ENCODE assay signal across 12 mouse cellular contexts in genomic region chr9:75085242-75085824, GRCm38 (mm10). TPM values are rescaled to one million over a fixed set of nuclear protein-coding genes. Genes with fewer than 3 reads are reported as not detected.
A peak's percentile ranks its signal among the peaks of the same experiment; 100 is the strongest.
DNase-seq lines count a peak whose midpoint lies in the region; ATAC-seq and TF ChIP-seq lines count a peak whose summit lies in the region.
"Had no signal": no experiment of that assay in that cellular context is flagged by ENCODE, and none has a peak within 500 bp of the region (broad histone marks: within the 10 kb centered on the region; RNA-seq: fewer than 3 reads in every experiment).

No protein-coding gene starts in this region.

- no peak overlapping the region for H3K9ac ChIP-seq in heart, postnatal 0 days (replicated peaks; ENCODE audit: low read depth, low read length)
- H3K9ac ChIP-seq in ES-Bruce4 (ENCODE audit: low read depth, poor library complexity, severe bottlenecking) = no peak overlapping the region

- H3K9me3 ChIP-seq in heart, postnatal 0 days (replicated peaks; ENCODE audit: control insufficient read depth, low read length) = no peaks in the 10 kb centered on the region
- no peaks in the 10 kb centered on the region; the same call in 1 of the 2 replicates for H3K9me3 ChIP-seq in ES-Bruce4 (replicated peaks; ENCODE audit: control insufficient read depth, insufficient read depth, low read length, poor library complexity, severe bottlenecking)

- no peak for TF ChIP-seq POLR2A in ES-Bruce4 (IDR thresholded peaks at IDR 0.05; ENCODE audit: insufficient read depth, low read length)

- WGBS in heart, postnatal 0 days = 51% methylated on average over 5 of the region's 5 CpGs

- no peak overlapping the region for H3K4me2 ChIP-seq in heart, postnatal 0 days (ENCODE audit: low read depth, low read length)

- H3K36me3 ChIP-seq in heart, postnatal 0 days (replicated peaks; ENCODE audit: control insufficient read depth, insufficient read depth, low read length) = no peaks in the 10 kb centered on the region
- H3K36me3 ChIP-seq in ES-Bruce4 (ENCODE audit: control insufficient read depth, insufficient read depth, low read length, poor library complexity, severe bottlenecking) = no peaks in the 10 kb centered on the region

- H3K27me3 ChIP-seq in heart, postnatal 0 days (ENCODE audit: control insufficient read depth, insufficient read depth, low read length) = no peaks in the 10 kb centered on the region
- H3K27me3 ChIP-seq in ES-Bruce4 (ENCODE audit: control insufficient read depth, insufficient read depth, low read length, poor library complexity, severe bottlenecking) = no peaks in the 10 kb centered on the region

- H3K27ac ChIP-seq in heart, postnatal 0 days (ENCODE audit: low read depth) = peak overlapping the region; percentile 21
- peak overlapping the region; percentile 36; the same call in 1 of the 2 replicates for H3K27ac ChIP-seq in ES-Bruce4 (ENCODE audit: insufficient read depth, low read length)

- TF ChIP-seq EP300 in heart, postnatal 0 days (IDR thresholded peaks at IDR 0.05; ENCODE audit: low read depth) = no peak
- TF ChIP-seq EP300 in ES-Bruce4 (IDR thresholded peaks at IDR 0.05; ENCODE audit: insufficient read depth, low read depth, low read length) = no peak

- peaks cover 12% of the 10 kb centered on the region for H3K4me1 ChIP-seq in heart, postnatal 0 days (ENCODE audit: control insufficient read depth, insufficient read depth)
- no peaks in the 10 kb centered on the region for H3K4me1 ChIP-seq in ES-Bruce4 (ENCODE audit: control insufficient read depth, insufficient read depth, low read length)

- DNase-seq in heart, postnatal 0 days (ENCODE audit: low spot score) = peak; percentile 17
- no peak for DNase-seq in heart, postnatal 4 days
- DNase-seq in ZHBTc4 (ENCODE audit: low read depth, low spot score) = peak; percentile 71
- peak; percentile 19 for DNase-seq in mesoderm, embryonic 11.5 days (ENCODE audit: low read depth, low spot score)
- DNase-seq in thymus, adult 18-20 months = no peak
- no peak for DNase-seq in spleen, adult 12 weeks (ENCODE audit: low spot score)
- DNase-seq in frontal cortex, postnatal 10 days (ENCODE audit: low spot score in 2 of 2) = no peak
- DNase-seq: cerebellum, postnatal 25 days; gastrocnemius, postnatal 14 days; kidney, adult 9 months; right cerebral cortex, postnatal 25 days had no signal

- H3K4me3 ChIP-seq in heart, postnatal 0 days (ENCODE audit: low read depth, low read length) = no peak overlapping the region
- no peak overlapping the region for H3K4me3 ChIP-seq in ES-Bruce4 (ENCODE audit: low read depth, low read length)

- ATAC-seq in heart, postnatal 0 days (ENCODE audit: insufficient read depth, low read depth) = no peak

- no peak for TF ChIP-seq CTCF in heart, postnatal 0 days (IDR thresholded peaks at IDR 0.05; ENCODE audit: low read depth)
- TF ChIP-seq CTCF in ES-Bruce4 (IDR thresholded peaks at IDR 0.05; ENCODE audit: low read depth, low read length) = no peak

RNA-seq across cellular contexts. Expression of gene Myo5a, which starts 14.5 kb away (rescaled TPM):
- 6.2 and 7.1 TPM in 2 replicates for total RNA-seq in heart, postnatal 0 days (2014; rRNA removed; ENCODE audit: low replicate concordance)
- polyA plus RNA-seq in heart, postnatal 0 days (2015; fragmentation: Nextera tagmentation; extraction: Ambion mirVana) = 3.1 and 3.6 TPM in 2 replicates
- total RNA-seq in heart, postnatal 4 days (2021) = 10 to 100 TPM; 23.9 to 24.6 TPM
- 91.8 and 98.0 TPM in 2 replicates for polyA plus RNA-seq in ES-Bruce4 (2011; ENCODE audit: insufficient read depth, insufficient read length, low read depth, missing spikeins)

RNA-seq across cellular contexts. Expression of gene Arpp19, which starts 47.9 kb away (rescaled TPM):
- 24.3 and 44.3 TPM in 2 replicates for total RNA-seq in heart, postnatal 0 days (2014; rRNA removed; ENCODE audit: low replicate concordance)
- 229 and 244 TPM in 2 replicates for polyA plus RNA-seq in heart, postnatal 0 days (2015; fragmentation: Nextera tagmentation; extraction: Ambion mirVana)
- total RNA-seq in heart, postnatal 4 days (2021) = 100 to 1,000 TPM; 154 to 179 TPM
- polyA plus RNA-seq in ES-Bruce4 (2011; ENCODE audit: insufficient read depth, insufficient read length, low read depth, missing spikeins) = 262 and 284 TPM in 2 replicates

Comparison
In these comparisons a context has a peak if more than half of its experiments do, and no peak if none do; other contexts are left out.
1. DNase-seq: peak in heart, postnatal 0 days (single experiment), ZHBTc4 (single experiment) and mesoderm, embryonic 11.5 days (single experiment); none in heart, postnatal 4 days (single experiment), thymus, adult 18-20 months (0 of 2), spleen, adult 12 weeks (single experiment) and frontal cortex, postnatal 10 days (0 of 2).